Mouse (Mus musculus): ENCODE data around the gene Smndc1. TPM values are rescaled to one million over a fixed set of nuclear protein-coding genes. Genes with fewer than 3 reads are reported as not detected.
A peak's percentile ranks its signal among the peaks of the same experiment; 100 is the strongest.

Gene Smndc1
- polyA plus RNA-seq, 1 experiment, result 199 TPM

GRCm38 (mm10) chr19:53420924-53421582, 30.7 kb upstream of the Smndc1 start:
- no peak for TF ChIP-seq GATA1 (IDR thresholded peaks at IDR 0.05; ENCODE audit: low read length)

GRCm38 (mm10) chr19:53419834-53420233, 29.5 kb upstream of the Smndc1 start:
- no peak for TF ChIP-seq GATA1 (IDR thresholded peaks at IDR 0.05; ENCODE audit: low read length)

- no peak for TF ChIP-seq GATA1 (IDR thresholded peaks at IDR 0.05; ENCODE audit: low read length)
These were observed 24.8 kb upstream of the Smndc1 start for GRCm38 (mm10) chr19:53415198-53415597.

GRCm38 (mm10) chr19:53414650-53415049, 24.3 kb upstream of the Smndc1 start:
- peak; percentile 92 for TF ChIP-seq GATA1 (IDR thresholded peaks at IDR 0.05; ENCODE audit: low read length)

- TF ChIP-seq GATA1 (IDR thresholded peaks at IDR 0.05; ENCODE audit: low read length), result no peak
These were observed 23.4 kb upstream of the Smndc1 start for GRCm38 (mm10) chr19:53413617-53414380.

- TF ChIP-seq GATA1 (IDR thresholded peaks at IDR 0.05; ENCODE audit: low read length), result no peak
These were observed 21.9 kb upstream of the Smndc1 start for GRCm38 (mm10) chr19:53412149-53412848.

GRCm38 (mm10) chr19:53409663-53410307, 19.4 kb upstream of the Smndc1 start:
- no peak for TF ChIP-seq GATA1 (IDR thresholded peaks at IDR 0.05; ENCODE audit: low read length)

GRCm38 (mm10) chr19:53408398-53408797, 18.0 kb upstream of the Smndc1 start:
- TF ChIP-seq GATA1 (IDR thresholded peaks at IDR 0.05; ENCODE audit: low read length), result no peak

- TF ChIP-seq GATA1 (IDR thresholded peaks at IDR 0.05; ENCODE audit: low read length), result no peak
These were observed 17.0 kb upstream of the Smndc1 start for GRCm38 (mm10) chr19:53407350-53407749.

GRCm38 (mm10) chr19:53405810-53406209, 15.4 kb upstream of the Smndc1 start:
- no peak for TF ChIP-seq GATA1 (IDR thresholded peaks at IDR 0.05; ENCODE audit: low read length)

- no peak for TF ChIP-seq GATA1 (IDR thresholded peaks at IDR 0.05; ENCODE audit: low read length)
These were observed 14.5 kb upstream of the Smndc1 start for GRCm38 (mm10) chr19:53404837-53405356.

GRCm38 (mm10) chr19:53404219-53404836, 13.9 kb upstream of the Smndc1 start:
- TF ChIP-seq GATA1 (IDR thresholded peaks at IDR 0.05; ENCODE audit: low read length), result no peak

- TF ChIP-seq GATA1 (IDR thresholded peaks at IDR 0.05; ENCODE audit: low read length), result no peak
These were observed 12.5 kb upstream of the Smndc1 start for GRCm38 (mm10) chr19:53402741-53403432.

GRCm38 (mm10) chr19:53400332-53401110, 10.1 kb upstream of the Smndc1 start:
- TF ChIP-seq GATA1 (IDR thresholded peaks at IDR 0.05; ENCODE audit: low read length), result no peak

All from G1E-ER4 (cell line).